9 mouse cellular contexts compared by ENCODE assay signal in genomic region chr1:136230201-136230600, GRCm38 (mm10). TPM values are rescaled to one million over a fixed set of nuclear protein-coding genes. Genes with fewer than 3 reads are reported as not detected.
DNase-seq lines count a peak whose midpoint lies in the region; ATAC-seq and TF ChIP-seq lines count a peak whose summit lies in the region.
"Had no signal": no experiment of that assay in that cellular context is flagged by ENCODE, and none has a peak within 500 bp of the region (broad histone marks: within the 10 kb centered on the region; RNA-seq: fewer than 3 reads in every experiment).

No protein-coding gene starts in this region.

- peaks cover 21% of the 10 kb centered on the region for H3K27me3 ChIP-seq in heart, embryonic 16.5 days (ENCODE audit: control insufficient read depth, insufficient read depth, low read length)
- H3K27me3 ChIP-seq in heart, embryonic 12.5 days (replicated peaks), result peaks cover 52% of the 10 kb centered on the region
- H3K27me3 ChIP-seq in hindbrain, postnatal 0 days (ENCODE audit: insufficient read depth, low read length), result no peaks in the 10 kb centered on the region
- H3K27me3 ChIP-seq in limb, embryonic 15.5 days, result no peaks in the 10 kb centered on the region
- no peaks in the 10 kb centered on the region for H3K27me3 ChIP-seq in stomach, postnatal 0 days (ENCODE audit: control insufficient read depth, insufficient read depth, low read length)

- no peak overlapping the region for H3K4me3 ChIP-seq in heart, embryonic 16.5 days (ENCODE audit: low read length)
- no peak overlapping the region for H3K4me3 ChIP-seq in heart, embryonic 12.5 days
- no peak overlapping the region for H3K4me3 ChIP-seq in hindbrain, postnatal 0 days (ENCODE audit: low read length)
- peak overlapping the region; percentile 19 for H3K4me3 ChIP-seq in limb, embryonic 15.5 days
- peak overlapping the region; percentile 40 for H3K4me3 ChIP-seq in stomach, postnatal 0 days (ENCODE audit: low read depth, low read length)

- no peak overlapping the region for H3K9ac ChIP-seq in heart, embryonic 16.5 days (ENCODE audit: low read length)
- H3K9ac ChIP-seq in heart, embryonic 12.5 days, result no peak overlapping the region
- no peak overlapping the region for H3K9ac ChIP-seq in hindbrain, postnatal 0 days (replicated peaks; ENCODE audit: low read length)
- peak overlapping the region; percentile 10; the same call in 1 of the 2 replicates for H3K9ac ChIP-seq in limb, embryonic 15.5 days
- peak overlapping the region; percentile 55 for H3K9ac ChIP-seq in stomach, postnatal 0 days (ENCODE audit: low read length)

- no peak for TF ChIP-seq CTCF in hindbrain, postnatal 0 days (IDR thresholded peaks at IDR 0.05; ENCODE audit: low read depth)
- no peak for TF ChIP-seq CTCF in stomach, postnatal 0 days (IDR thresholded peaks at IDR 0.05; ENCODE audit: low read depth)

- peak overlapping the region; percentile 4; the same call in 1 of the 2 replicates for H3K4me2 ChIP-seq in heart, embryonic 16.5 days (ENCODE audit: low read depth, low read length)
- no peak overlapping the region for H3K4me2 ChIP-seq in heart, embryonic 12.5 days
- H3K4me2 ChIP-seq in hindbrain, postnatal 0 days (ENCODE audit: low read depth, low read length), result peak overlapping the region; percentile 16; the same call in 1 of the 2 replicates
- H3K4me2 ChIP-seq in limb, embryonic 15.5 days, result peak overlapping the region; percentile 94
- peak overlapping the region; percentile 93 for H3K4me2 ChIP-seq in stomach, postnatal 0 days (replicated peaks; ENCODE audit: low read depth)

- H3K27ac ChIP-seq in heart, embryonic 16.5 days (ENCODE audit: low read length), result no peak overlapping the region
- no peak overlapping the region for H3K27ac ChIP-seq in heart, embryonic 12.5 days (ENCODE audit: poor library complexity, severe bottlenecking)
- H3K27ac ChIP-seq in hindbrain, postnatal 0 days, result no peak overlapping the region
- 0 out of 2 replicates have a peak overlapping the region, but pooled peaks have one; percentile 52 for H3K27ac ChIP-seq in limb, embryonic 15.5 days
- peak overlapping the region; percentile 94 for H3K27ac ChIP-seq in stomach, postnatal 0 days (replicated peaks)

- H3K9me3 ChIP-seq in heart, embryonic 16.5 days (replicated peaks; ENCODE audit: control insufficient read depth, low read length), result no peaks in the 10 kb centered on the region
- no peaks in the 10 kb centered on the region for H3K9me3 ChIP-seq in heart, embryonic 12.5 days (replicated peaks)
- H3K9me3 ChIP-seq in hindbrain, postnatal 0 days (ENCODE audit: low read length), result no peaks in the 10 kb centered on the region
- no peaks in the 10 kb centered on the region for H3K9me3 ChIP-seq in limb, embryonic 15.5 days
- H3K9me3 ChIP-seq in stomach, postnatal 0 days (ENCODE audit: control insufficient read depth, low read length), result no peaks in the 10 kb centered on the region

- H3K36me3 ChIP-seq in heart, embryonic 16.5 days (ENCODE audit: control insufficient read depth, insufficient read depth), result no peaks in the 10 kb centered on the region
- no peaks in the 10 kb centered on the region for H3K36me3 ChIP-seq in heart, embryonic 12.5 days
- no peaks in the 10 kb centered on the region for H3K36me3 ChIP-seq in hindbrain, postnatal 0 days (ENCODE audit: insufficient read depth, low read length)
- H3K36me3 ChIP-seq in limb, embryonic 15.5 days, result peaks cover 6% of the 10 kb centered on the region; the same call in 1 of the 2 replicates
- H3K36me3 ChIP-seq in stomach, postnatal 0 days (ENCODE audit: control insufficient read depth, insufficient read depth, low read length), result no peaks in the 10 kb centered on the region; the same call in 1 of the 2 replicates

- ATAC-seq in heart, embryonic 16.5 days (replicated peaks; ENCODE audit: extremely low read depth, insufficient read depth, low FRiP score), result no peak
- no peak for ATAC-seq in heart, embryonic 12.5 days (ENCODE audit: insufficient number of reproducible peaks, low FRiP score)
- ATAC-seq in hindbrain, postnatal 0 days, result no peak
- ATAC-seq in limb, embryonic 15.5 days (ENCODE audit: insufficient number of reproducible peaks, low FRiP score, low TSS enrichment, low read depth), result no peak
- peak; percentile 73 for ATAC-seq in stomach, postnatal 0 days (ENCODE audit: low FRiP score, low TSS enrichment)
- ATAC-seq in activated CD4-positive, CD25-positive, alpha-beta regulatory T cell, adult 4 months, result no peak

- H3K4me1 ChIP-seq in heart, embryonic 16.5 days (ENCODE audit: control insufficient read depth, insufficient read depth, low read length), result peaks cover 6% of the 10 kb centered on the region; the same call in 1 of the 2 replicates
- H3K4me1 ChIP-seq in heart, embryonic 12.5 days (replicated peaks), result peaks cover 42% of the 10 kb centered on the region
- H3K4me1 ChIP-seq in hindbrain, postnatal 0 days (ENCODE audit: insufficient read depth, low read length), result peaks cover 31% of the 10 kb centered on the region; the same call in 1 of the 2 replicates
- H3K4me1 ChIP-seq in limb, embryonic 15.5 days, result peaks cover 65% of the 10 kb centered on the region
- peaks cover 5% of the 10 kb centered on the region for H3K4me1 ChIP-seq in stomach, postnatal 0 days (replicated peaks; ENCODE audit: control insufficient read depth, insufficient read depth)

- WGBS in heart, embryonic 16.5 days, result 65% methylated on average over 11 of the region's 11 CpGs
- WGBS in heart, embryonic 12.5 days, result 41% methylated on average over 11 of the region's 11 CpGs
- 56% methylated on average over 11 of the region's 11 CpGs for WGBS in hindbrain, postnatal 0 days
- 22% methylated on average over 11 of the region's 11 CpGs for WGBS in limb, embryonic 15.5 days
- WGBS in stomach, postnatal 0 days, result 54% methylated on average over 11 of the region's 11 CpGs

- TF ChIP-seq EP300 in stomach, postnatal 0 days (optimal IDR thresholded peaks at IDR 0.05), result no peak

- no peak for DNase-seq in hindbrain, postnatal 0 days (ENCODE audit: low spot score)
- peak; percentile 92 for DNase-seq in stomach, postnatal 0 days (ENCODE audit: low spot score)
- DNase-seq in layer of hippocampus, adult 11-12 months (ENCODE audit: low spot score), result no peak
- no peak for DNase-seq in left cerebral cortex, adult 9 months (ENCODE audit: low spot score in 2 of 2)

RNA-seq across cellular contexts. Expression of gene Inava, which starts 3.9 kb away (rescaled TPM):
- 2.6 TPM in 2 replicates for polyA plus RNA-seq in heart, embryonic 16.5 days (2015; fragmentation: Nextera tagmentation; extraction: Ambion mirVana)
- polyA plus RNA-seq in heart, embryonic 12.5 days (2016; fragmentation: Nextera tagmentation; extraction: Ambion mirVana), result 1.3 and 1.6 TPM in 2 replicates
- 4.5 and 11.3 TPM in 2 replicates for total RNA-seq in hindbrain, postnatal 0 days (2014; rRNA removed)
- 2.8 and 2.9 TPM in 2 replicates for polyA plus RNA-seq in hindbrain, postnatal 0 days (2015; fragmentation: Nextera tagmentation; extraction: Ambion mirVana)
- 14.3 and 15.8 TPM in 2 replicates for polyA plus RNA-seq in limb, embryonic 15.5 days (2015; fragmentation: Nextera tagmentation; extraction: Ambion mirVana)
- polyA plus RNA-seq in stomach, postnatal 0 days (2015; fragmentation: Nextera tagmentation; extraction: Ambion mirVana), result 32.0 and 35.7 TPM in 2 replicates
- not detected for polyA plus RNA-seq in activated CD4-positive, CD25-positive, alpha-beta regulatory T cell, adult 4 months (2017; shearing (Covaris generic))

RNA-seq across cellular contexts. Expression of gene Mroh3, which starts 17.6 kb away (rescaled TPM):
- polyA plus RNA-seq in heart, embryonic 16.5 days (2015; fragmentation: Nextera tagmentation; extraction: Ambion mirVana), result not detected in 2 replicates
- not detected in 2 replicates for polyA plus RNA-seq in heart, embryonic 12.5 days (2016; fragmentation: Nextera tagmentation; extraction: Ambion mirVana)
- 0.84 TPM in 1 of 2 replicates, not detected in the other for total RNA-seq in hindbrain, postnatal 0 days (2014; rRNA removed)
- polyA plus RNA-seq in hindbrain, postnatal 0 days (2015; fragmentation: Nextera tagmentation; extraction: Ambion mirVana), result 0.19 and 0.23 TPM in 2 replicates
- polyA plus RNA-seq in limb, embryonic 15.5 days (2015; fragmentation: Nextera tagmentation; extraction: Ambion mirVana), result 0.40 TPM in 1 of 2 replicates, not detected in the other
- polyA plus RNA-seq in stomach, postnatal 0 days (2015; fragmentation: Nextera tagmentation; extraction: Ambion mirVana), result 0.34 and 0.78 TPM in 2 replicates
- not detected for polyA plus RNA-seq in activated CD4-positive, CD25-positive, alpha-beta regulatory T cell, adult 4 months (2017; shearing (Covaris generic))
- polyA plus RNA-seq: heart, embryonic 14.5 days had no signal

RNA-seq across cellular contexts. Expression of gene Gpr25, which starts 30.5 kb away (rescaled TPM):
- polyA plus RNA-seq in heart, embryonic 16.5 days (2015; fragmentation: Nextera tagmentation; extraction: Ambion mirVana), result 0.34 TPM in 1 of 2 replicates, not detected in the other
- not detected in 2 replicates for polyA plus RNA-seq in heart, embryonic 12.5 days (2016; fragmentation: Nextera tagmentation; extraction: Ambion mirVana)
- 6.0 and 6.2 TPM in 2 replicates for total RNA-seq in hindbrain, postnatal 0 days (2014; rRNA removed)
- polyA plus RNA-seq in hindbrain, postnatal 0 days (2015; fragmentation: Nextera tagmentation; extraction: Ambion mirVana), result 0.78 and 1.3 TPM in 2 replicates
- polyA plus RNA-seq in limb, embryonic 15.5 days (2015; fragmentation: Nextera tagmentation; extraction: Ambion mirVana), result not detected in 2 replicates
- 0.12 TPM in 1 of 2 replicates, not detected in the other for polyA plus RNA-seq in stomach, postnatal 0 days (2015; fragmentation: Nextera tagmentation; extraction: Ambion mirVana)
- not detected for polyA plus RNA-seq in activated CD4-positive, CD25-positive, alpha-beta regulatory T cell, adult 4 months (2017; shearing (Covaris generic))
- polyA plus RNA-seq: heart, embryonic 14.5 days had no signal

Comparison
In these comparisons a context has a peak if more than half of its experiments do, and no peak if none do; other contexts are left out.
1. H3K27ac ChIP-seq: peak in limb, embryonic 15.5 days (single experiment) and stomach, postnatal 0 days (single experiment); none in heart, embryonic 16.5 days (single experiment), heart, embryonic 12.5 days (single experiment) and hindbrain, postnatal 0 days (single experiment).
2. H3K4me3 ChIP-seq: peak in limb, embryonic 15.5 days (single experiment) and stomach, postnatal 0 days (single experiment); none in heart, embryonic 16.5 days (single experiment), heart, embryonic 12.5 days (single experiment) and hindbrain, postnatal 0 days (single experiment).
3. H3K9ac ChIP-seq: peak in limb, embryonic 15.5 days (single experiment) and stomach, postnatal 0 days (single experiment); none in heart, embryonic 16.5 days (single experiment), heart, embryonic 12.5 days (single experiment) and hindbrain, postnatal 0 days (single experiment).